Mouse (Mus musculus): Measurements from ENCODE around the gene Arhgap28.

DNA sequence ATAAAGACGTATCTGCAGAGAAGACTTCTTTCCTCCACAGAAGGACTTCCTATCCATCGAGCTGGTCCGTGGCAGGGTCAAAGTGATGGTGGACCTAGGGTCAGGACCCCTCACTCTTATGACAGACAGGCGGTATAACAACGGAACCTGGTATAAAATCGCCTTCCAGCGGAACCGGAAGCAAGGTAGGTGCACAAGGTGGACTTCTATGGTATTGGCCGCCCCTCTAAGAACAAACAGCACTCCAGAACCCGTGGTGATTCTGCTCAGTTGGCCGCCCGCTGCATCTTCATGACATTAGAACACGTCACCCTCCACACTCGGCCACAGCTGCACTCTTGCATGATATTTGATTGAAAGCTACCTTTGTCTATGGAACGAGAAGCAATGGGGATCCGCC is 194.7 kb downstream of the Arhgap28 start:
- no peak for TF ChIP-seq POLR2A (IDR thresholded peaks at IDR 0.05; ENCODE audit: borderline replicate concordance, control insufficient read depth, low read depth, low read length)
- TF ChIP-seq CTCF (IDR thresholded peaks at IDR 0.05; ENCODE audit: control insufficient read depth, insufficient read depth, low read length), result no peak
